In genomic region chr2:116060210-116060609, GRCm38 (mm10) we compare ENCODE assay signal across 8 mouse cellular contexts. TPM values are rescaled to one million over a fixed set of nuclear protein-coding genes. Genes with fewer than 3 reads are reported as not detected.
DNase-seq lines count a peak whose midpoint lies in the region; ATAC-seq lines count a peak whose summit lies in the region.

No protein-coding gene starts in this region.

- WGBS in liver, embryonic 15.5 days (ENCODE audit: insufficient replicate concordance), result 8% methylated on average over 19 of the region's 19 CpGs
- 11% methylated on average over 19 of the region's 19 CpGs for WGBS in stomach, embryonic 14.5 days

- H3K9ac ChIP-seq in liver, embryonic 15.5 days, result no peak overlapping the region
- peak overlapping the region; percentile 98 for H3K9ac ChIP-seq in stomach, embryonic 14.5 days (replicated peaks; ENCODE audit: low read depth, low read length)

- no peaks in the 10 kb centered on the region for H3K9me3 ChIP-seq in liver, embryonic 15.5 days (replicated peaks)
- H3K9me3 ChIP-seq in stomach, embryonic 14.5 days (ENCODE audit: control insufficient read depth, low read depth, low read length), result no peaks in the 10 kb centered on the region

- peaks cover 69% of the 10 kb centered on the region for H3K27me3 ChIP-seq in liver, embryonic 15.5 days
- no peaks in the 10 kb centered on the region for H3K27me3 ChIP-seq in stomach, embryonic 14.5 days (ENCODE audit: control insufficient read depth, insufficient read depth, low read length)

- peak overlapping the region; percentile 20; the same call in 1 of the 2 replicates for H3K4me2 ChIP-seq in liver, embryonic 15.5 days
- H3K4me2 ChIP-seq in stomach, embryonic 14.5 days (replicated peaks; ENCODE audit: low read depth, low read length), result peak overlapping the region; percentile 71

- intact Hi-C loops in left cerebral cortex, postnatal 4 days (cut with DNase I), result loop anchor here (5.0 to 10.0 kb wide), 2 partner anchors 1205 to 1438 kb away; no protein-coding TSS in a partner anchor

- H3K27ac ChIP-seq in liver, embryonic 15.5 days (replicated peaks), result no peak overlapping the region
- peak overlapping the region; percentile 100 for H3K27ac ChIP-seq in stomach, embryonic 14.5 days (ENCODE audit: low read length)

- no peaks in the 10 kb centered on the region for H3K36me3 ChIP-seq in liver, embryonic 15.5 days (replicated peaks)
- peaks cover 20% of the 10 kb centered on the region for H3K36me3 ChIP-seq in stomach, embryonic 14.5 days (ENCODE audit: control insufficient read depth, insufficient read depth, low read length)

- no peak for ATAC-seq in liver, embryonic 15.5 days (ENCODE audit: insufficient read depth)
- no peak for ATAC-seq in stomach, embryonic 14.5 days (ENCODE audit: insufficient number of reproducible peaks, insufficient read depth, low FRiP score, low read depth)
- ATAC-seq in erythroblast, adult 5-6 weeks (replicated peaks; ENCODE audit: low FRiP score, poor library complexity, severe bottlenecking), result no peak

- H3K4me3 ChIP-seq in liver, embryonic 15.5 days (replicated peaks), result 0 out of 2 replicates have a peak overlapping the region, but pooled peaks have one; percentile 7
- H3K4me3 ChIP-seq in stomach, embryonic 14.5 days (ENCODE audit: low read depth, low read length), result peak overlapping the region; percentile 83

- peak; percentile 42 for DNase-seq in right cerebral cortex, postnatal 4 days
- no peak for DNase-seq in right cerebral cortex, adult 2 months (ENCODE audit: low spot score in 2 of 2)
- peak; percentile 52 for DNase-seq in heart, postnatal 4 days
- no peak for DNase-seq in left cerebral cortex, postnatal 4 days
- no peak for DNase-seq in thymus, postnatal 14 days

- H3K4me1 ChIP-seq in liver, embryonic 15.5 days (replicated peaks), result no peaks in the 10 kb centered on the region; the same call in 1 of the 2 replicates
- peaks cover 18% of the 10 kb centered on the region for H3K4me1 ChIP-seq in stomach, embryonic 14.5 days (ENCODE audit: control insufficient read depth, insufficient read depth, low read length)

RNA-seq across cellular contexts. Expression of gene Meis2, which starts 5.4 kb away (rescaled TPM):
- 10 to 100 TPM; 33.2 to 36.6 TPM for total RNA-seq in heart, postnatal 4 days (2021)
- 1.4 and 2.3 TPM in 2 replicates for polyA plus RNA-seq in liver, embryonic 15.5 days (2015; fragmentation: Nextera tagmentation; extraction: Ambion mirVana)
- polyA plus RNA-seq in stomach, embryonic 14.5 days (2014; fragmentation: Nextera tagmentation; extraction: Ambion mirVana), result 85.0 and 86.3 TPM in 2 replicates
- total RNA-seq in erythroblast, adult 5-6 weeks (2015; ENCODE audit: low replicate concordance), result 0.63 TPM in 1 of 2 replicates, not detected in the other
- total RNA-seq in erythroblast, adult 5-6 weeks (2017; ENCODE audit: low replicate concordance), result not detected in 2 replicates
- total RNA-seq in left cerebral cortex, postnatal 4 days (2021), result 100 to 1,000 TPM; 186 to 188 TPM

Comparison
In these comparisons a context has a peak if more than half of its experiments do, and no peak if none do; other contexts are left out.
1. DNase-seq: peak in right cerebral cortex, postnatal 4 days (single experiment) and heart, postnatal 4 days (single experiment); none in right cerebral cortex, adult 2 months (0 of 2), left cerebral cortex, postnatal 4 days (single experiment) and thymus, postnatal 14 days (single experiment).
2. RNA of gene Meis2, which starts 5.4 kb away (total RNA-seq): 186 to 188 TPM in left cerebral cortex, postnatal 4 days and 33.2 to 36.6 TPM in heart, postnatal 4 days; 0.63 TPM in erythroblast, adult 5-6 weeks; every median in the first group is over 10 times any median in the second.